8 mouse cellular contexts compared by ENCODE assay signal in genomic region chr15:80132993-80133586, GRCm38 (mm10). TPM values are rescaled to one million over a fixed set of nuclear protein-coding genes. Genes with fewer than 3 reads are reported as not detected.
DNase-seq lines count a peak whose midpoint lies in the region; ATAC-seq lines count a peak whose summit lies in the region.

Tab1 (plus strand) TSS chr15:80133127.

- no peaks in the 10 kb centered on the region for H3K9me3 ChIP-seq in heart, embryonic 14.5 days (ENCODE audit: control insufficient read depth, low read length)
- H3K9me3 ChIP-seq in liver, embryonic 13.5 days (replicated peaks): no peaks in the 10 kb centered on the region
- no peaks in the 10 kb centered on the region for H3K9me3 ChIP-seq in stomach, embryonic 16.5 days (replicated peaks; ENCODE audit: control insufficient read depth, low read length)

- peak within 1 kb of the TSS; percentile 98 for H3K4me2 ChIP-seq in heart, embryonic 14.5 days (ENCODE audit: low read length)
- peak within 1 kb of the TSS; percentile 79 for H3K4me2 ChIP-seq in liver, embryonic 13.5 days
- peak within 1 kb of the TSS; percentile 86 for H3K4me2 ChIP-seq in stomach, embryonic 16.5 days (ENCODE audit: low read depth, low read length)

- peak; percentile 96 for DNase-seq in CD4-positive, CD25-positive, alpha-beta regulatory T cell, adult 2 months (ENCODE audit: low read depth, low spot score)
- peak; percentile 76 for DNase-seq in fibroblast of lung, adult 2 months (ENCODE audit: low read depth)
- DNase-seq in kidney, postnatal 14 days: peak; percentile 94
- peak; percentile 84 for DNase-seq in liver, embryonic 13.5 days
- peak; percentile 97 for DNase-seq in neural tube, embryonic 10.5 days (ENCODE audit: extremely low spot score, low spot score)

- WGBS in heart, embryonic 14.5 days: under 1% methylated on average over 58 of the region's 59 CpGs
- WGBS in liver, embryonic 13.5 days (ENCODE audit: insufficient replicate concordance): under 1% methylated on average over 59 of the region's 59 CpGs
- WGBS in stomach, embryonic 16.5 days: under 1% methylated on average over 59 of the region's 59 CpGs

- ATAC-seq in heart, embryonic 14.5 days (ENCODE audit: insufficient number of reproducible peaks, insufficient read depth, low FRiP score, low read depth): peak; percentile 91
- peak; percentile 81 for ATAC-seq in liver, embryonic 13.5 days (ENCODE audit: low read depth)
- peak; percentile 94 for ATAC-seq in stomach, embryonic 16.5 days (ENCODE audit: insufficient read depth, low FRiP score)

- peak within 1 kb of the TSS; percentile 98 for H3K27ac ChIP-seq in brown adipose tissue, adult 24 weeks (replicated peaks; ENCODE audit: low read depth, low read length)
- H3K27ac ChIP-seq in heart, embryonic 14.5 days (replicated peaks in 1 of 2; ENCODE audit: control insufficient read depth in 1 of 2, insufficient read depth in 1 of 2, low read depth in 2 of 2, low read length in 2 of 2): peak within 1 kb of the TSS; percentile 98 to 100
- H3K27ac ChIP-seq in liver, embryonic 13.5 days: peak within 1 kb of the TSS; percentile 97
- H3K27ac ChIP-seq in stomach, embryonic 16.5 days (ENCODE audit: low read length): peak within 1 kb of the TSS; percentile 99

- H3K36me3 ChIP-seq in heart, embryonic 14.5 days (ENCODE audit: control insufficient read depth, insufficient read depth, low read length): peaks cover 5% of the 10 kb centered on the region; the same call in 1 of the 2 replicates
- H3K36me3 ChIP-seq in liver, embryonic 13.5 days: peaks cover 21% of the 10 kb centered on the region; the same call in 1 of the 2 replicates
- H3K36me3 ChIP-seq in stomach, embryonic 16.5 days (ENCODE audit: control insufficient read depth, insufficient read depth, low read length): no peaks in the 10 kb centered on the region

- H3K4me1 ChIP-seq in brown adipose tissue, adult 24 weeks (ENCODE audit: control insufficient read depth, insufficient read depth, insufficient read length, low read length): no peaks in the 10 kb centered on the region; the same call in none of the 2 replicates
- peaks cover 12 to 36% of the 10 kb centered on the region in 2 experiments for H3K4me1 ChIP-seq in heart, embryonic 14.5 days (ENCODE audit: control insufficient read depth in 2 of 2, insufficient read depth in 2 of 2, low read length in 2 of 2)
- peaks cover 90% of the 10 kb centered on the region for H3K4me1 ChIP-seq in liver, embryonic 13.5 days (replicated peaks)
- peaks cover 29% of the 10 kb centered on the region for H3K4me1 ChIP-seq in stomach, embryonic 16.5 days (ENCODE audit: control insufficient read depth, insufficient read depth, low read length)

- peak within 1 kb of the TSS; percentile 75 for H3K4me3 ChIP-seq in brown adipose tissue, adult 24 weeks (ENCODE audit: insufficient read depth, low read depth, low read length)
- H3K4me3 ChIP-seq in heart, embryonic 14.5 days (ENCODE audit: control insufficient read depth in 1 of 2, insufficient read depth in 1 of 2, low read depth in 1 of 2, low read length in 2 of 2): peak within 1 kb of the TSS; percentile 74 to 85
- H3K4me3 ChIP-seq in liver, embryonic 13.5 days (replicated peaks): peak within 1 kb of the TSS; percentile 76
- peak within 1 kb of the TSS; percentile 70 for H3K4me3 ChIP-seq in stomach, embryonic 16.5 days (replicated peaks; ENCODE audit: low read length)

- H3K9ac ChIP-seq in heart, embryonic 14.5 days (ENCODE audit: low read length): peak within 1 kb of the TSS; percentile 95
- peak within 1 kb of the TSS; percentile 89 for H3K9ac ChIP-seq in liver, embryonic 13.5 days
- peak within 1 kb of the TSS; percentile 84 for H3K9ac ChIP-seq in stomach, embryonic 16.5 days (ENCODE audit: low read length)

- H3K27me3 ChIP-seq in heart, embryonic 14.5 days (ENCODE audit: control insufficient read depth, insufficient read depth, low read length): no peaks in the 10 kb centered on the region
- H3K27me3 ChIP-seq in liver, embryonic 13.5 days: no peaks in the 10 kb centered on the region
- no peaks in the 10 kb centered on the region for H3K27me3 ChIP-seq in stomach, embryonic 16.5 days (ENCODE audit: control insufficient read depth, insufficient read depth, low read length)

RNA-seq across cellular contexts. Expression of gene Tab1, which starts in this region (rescaled TPM):
- polyA plus RNA-seq in brown adipose tissue, adult 24 weeks (2012; ENCODE audit: insufficient read depth, insufficient read length, missing spikeins): 4.8 and 5.7 TPM in 2 replicates
- 28.0 and 30.0 TPM in 2 replicates for polyA plus RNA-seq in heart, embryonic 14.5 days (2014; fragmentation: Nextera tagmentation; extraction: Ambion mirVana)
- 12.5 and 12.9 TPM in 2 replicates for polyA plus RNA-seq in liver, embryonic 13.5 days (2015; fragmentation: Nextera tagmentation; extraction: Ambion mirVana)
- polyA plus RNA-seq in stomach, embryonic 16.5 days (2015; fragmentation: Nextera tagmentation; extraction: Ambion mirVana): 29.3 and 35.6 TPM in 2 replicates

Comparison
In these comparisons a context has a peak if more than half of its experiments do, and no peak if none do; other contexts are left out.
1. Peak in every context shown above with its lines: DNase-seq, ATAC-seq, H3K4me3 ChIP-seq and H3K27ac ChIP-seq.